Mouse (Mus musculus): ENCODE data around the gene Cluap1.

DNA sequence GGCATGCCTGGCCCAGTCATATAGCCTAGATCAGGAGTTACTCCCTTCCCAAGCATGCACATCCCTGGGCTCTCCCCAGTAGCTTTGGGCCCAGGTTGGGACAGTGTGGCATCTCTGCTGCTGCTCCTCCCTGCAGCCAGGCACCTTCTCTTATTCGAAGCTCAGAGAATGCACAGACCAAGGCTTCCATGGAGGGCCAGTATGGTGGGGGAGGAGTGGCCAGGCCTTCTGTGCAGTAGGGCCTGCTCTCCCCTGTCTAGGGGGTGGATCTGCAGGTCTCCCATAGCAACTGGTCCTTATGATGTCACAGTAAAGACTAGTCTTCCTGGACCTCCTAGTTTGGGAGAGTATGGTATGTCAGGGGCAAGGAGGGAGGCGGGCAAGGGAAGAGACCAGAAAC is 1.1 kb upstream of the Cluap1 start:
- TF ChIP-seq POLR2A (IDR thresholded peaks at IDR 0.05; ENCODE audit: insufficient read length, low read depth) (no peak), POLR2AphosphoS2 (IDR thresholded peaks at IDR 0.05; ENCODE audit: insufficient read length, low read depth) (no peak), TCF12 (IDR thresholded peaks at IDR 0.05; ENCODE audit: insufficient read depth, poor library complexity, severe bottlenecking) (no peak), USF1 (IDR thresholded peaks at IDR 0.05; ENCODE audit: low read depth) (no peak), SRF (IDR thresholded peaks at IDR 0.05; ENCODE audit: control insufficient read depth, insufficient read length, low read depth) (no peak), E2F4 (IDR thresholded peaks at IDR 0.05; ENCODE audit: insufficient read depth) (no peak), MAX (IDR thresholded peaks at IDR 0.05; ENCODE audit: low read depth) (no peak), MYOD1 (IDR thresholded peaks at IDR 0.05; ENCODE audit: control insufficient read depth in 1 of 3, insufficient read length in 2 of 3, low read depth in 2 of 3) (no peak), REST (IDR thresholded peaks at IDR 0.05; ENCODE audit: insufficient read depth, insufficient read length) (no peak), MYOG (IDR thresholded peaks at IDR 0.05; ENCODE audit: control insufficient read depth in 1 of 3, insufficient read depth in 1 of 3, insufficient read length in 2 of 3, low read depth in 2 of 3) (no peak), CEBPB (IDR thresholded peaks at IDR 0.05; ENCODE audit: insufficient read depth, poor library complexity, severe bottlenecking) (no peak)

Measured in myocyte (in vitro differentiated cells).